Mouse (Mus musculus) neural tube, embryonic 14.5 days (tissue): ENCODE data around the gene A4galt. TPM values are rescaled to one million over a fixed set of nuclear protein-coding genes. Genes with fewer than 3 reads are reported as not detected.

Source experiments
- ATAC-seq: fragments of 200-750 bp; cut with Nextera tagmentation; 2 replicates; pipeline ENCODE4 v1.8.0; 2017; ENCODE audit warnings: low read depth, mild to moderate bottlenecking, moderate TSS enrichment, moderate library complexity
- H3K27ac ChIP-seq: fragments of 300-500 bp; sonication (generic); 2 replicates; pipeline ENCODE4 v1.5.1; 2014; ENCODE audit warnings: low read depth, mild to moderate bottlenecking, control low read depth, low read length, moderate library complexity, mixed read lengths
- H3K27me3 ChIP-seq: fragments of 300-500 bp; sonication (generic); 2 replicates; pipeline ENCODE4 v1.6.1; 2014; ENCODE audit warnings: low read length; ENCODE audit not compliant: control insufficient read depth, insufficient read depth
- H3K36me3 ChIP-seq: fragments of 300-500 bp; sonication (generic); 2 replicates; pipeline ENCODE4 v1.6.1; 2014; ENCODE audit warnings: low read length, mixed read lengths; ENCODE audit not compliant: control insufficient read depth, insufficient read depth
- H3K4me1 ChIP-seq: fragments of 300-500 bp; sonication (generic); 2 replicates; pipeline ENCODE4 v1.6.1; 2014; ENCODE audit warnings: low read length; ENCODE audit not compliant: control insufficient read depth, insufficient read depth
- H3K4me2 ChIP-seq: fragments of 300-500 bp; sonication (generic); 2 replicates; pipeline ENCODE4 v1.6.1; 2014; ENCODE audit warnings: mild to moderate bottlenecking, low read depth, low read length, control low read depth
- H3K4me3 ChIP-seq: fragments of 300-500 bp; sonication (generic); 2 replicates; pipeline ENCODE4 v1.5.1; 2014; ENCODE audit warnings: low read depth, low read length, control low read depth, mixed read lengths
- H3K9ac ChIP-seq: fragments of 300-500 bp; sonication (generic); replicated peaks from 2 replicates; pipeline ENCODE4 v1.6.1; 2014; ENCODE audit warnings: low read depth, mild to moderate bottlenecking, control low read depth, low read length, mixed read lengths
- H3K9me3 ChIP-seq: fragments of 300-500 bp; sonication (generic); 2 replicates; pipeline ENCODE4 v1.6.1; 2016; ENCODE audit warnings: low read length; ENCODE audit not compliant: control insufficient read depth
- whole genome bisulfite sequencing: fragments of 180-500 bp; shearing (Covaris S2); extraction: QIAGEN DNeasy Blood & Tissue Kit; methylation state at CpG from one replicate; pipeline ENCODE4 v1.1.7; 2014; 5-methylcytosine and 5-hydroxymethylcytosine counted together
- polyA plus RNA-seq: library from polyadenylated mRNA; unstranded; fragments of >200 nt; fragmentation: Nextera tagmentation; extraction: Ambion mirVana; gene quantifications from 2 replicates; pipeline ENCODE4 v1.2.1, GENCODE M21; 2014

Gene A4galt
- polyA plus RNA-seq, 1 experiment from 2014 or later: 0.91 TPM

- Histone ChIP-seq H3K27ac (no peak overlapping the region), H3K36me3 (no peaks in the 10 kb centered on the region), H3K4me1 (no peaks in the 10 kb centered on the region), H3K4me2 (no peak overlapping the region), H3K9me3 (no peaks in the 10 kb centered on the region), H3K4me3 (no peak overlapping the region), H3K9ac (no peak overlapping the region), H3K27me3 (no peaks in the 10 kb centered on the region)
- ATAC-seq: no peak
- WGBS: 87% methylated on average over 8 of the region's 8 CpGs
These were observed 42.4 kb upstream of the A4galt start for GRCm38 (mm10) chr15:83293706-83294645.

- no peak for ATAC-seq
- no peak overlapping the region for H3K27ac ChIP-seq
- H3K4me2 ChIP-seq: no peak overlapping the region
- no peak overlapping the region for H3K9ac ChIP-seq
- no peaks in the 10 kb centered on the region for H3K36me3 ChIP-seq
- H3K27me3 ChIP-seq: no peaks in the 10 kb centered on the region
- H3K9me3 ChIP-seq: no peaks in the 10 kb centered on the region
- H3K4me1 ChIP-seq: no peaks in the 10 kb centered on the region
- H3K4me3 ChIP-seq: no peak overlapping the region
- WGBS: 86% methylated on average over 6 of the region's 6 CpGs
These were observed 41.6 kb upstream of the A4galt start for GRCm38 (mm10) chr15:83293144-83293543.

DNA sequence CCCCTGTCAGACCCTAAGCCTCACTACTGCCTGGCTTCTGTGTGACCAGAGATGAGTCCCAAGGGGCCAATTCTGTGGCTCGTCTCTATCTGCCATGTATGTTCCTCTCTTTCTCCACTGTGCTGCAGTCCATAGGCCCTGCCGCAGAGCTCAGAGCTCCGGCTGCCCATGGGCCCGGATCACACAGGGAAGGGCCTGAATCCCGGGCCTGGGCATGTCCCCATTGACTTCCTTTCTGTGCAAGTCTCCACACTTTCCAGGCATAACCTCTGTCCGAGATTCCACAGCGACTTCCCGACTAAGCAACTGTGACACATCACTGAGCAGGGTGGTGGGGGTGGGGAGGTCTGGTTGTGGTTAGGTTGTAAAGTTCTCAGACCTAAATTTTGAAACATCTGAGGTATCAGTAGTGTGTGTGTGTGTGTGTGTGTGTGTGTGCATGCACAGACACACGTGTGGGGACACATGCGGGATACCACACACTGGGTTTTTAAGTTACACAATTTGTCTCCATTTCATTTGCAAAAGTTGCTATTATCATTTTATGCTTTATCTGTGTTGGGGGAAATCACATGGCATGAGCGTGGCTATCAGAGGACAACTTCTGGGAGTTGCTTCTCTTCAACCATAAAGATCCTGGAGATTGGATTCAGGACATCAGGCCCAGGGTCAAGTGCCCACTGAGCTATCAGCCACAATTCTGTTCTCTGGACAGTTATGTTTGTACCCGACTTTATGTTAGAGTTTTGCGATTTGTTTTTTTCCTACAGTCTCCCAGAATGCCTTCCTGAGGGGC lies 40.9 kb upstream of the A4galt start:
- Histone ChIP-seq H3K9me3 (no peaks in the 10 kb centered on the region), H3K4me3 (no peak overlapping the region), H3K4me2 (no peak overlapping the region), H3K27me3 (no peaks in the 10 kb centered on the region), H3K4me1 (no peaks in the 10 kb centered on the region), H3K9ac (no peak overlapping the region), H3K27ac (no peak overlapping the region), H3K36me3 (no peaks in the 10 kb centered on the region)
- WGBS: 81% methylated on average over 13 of the region's 13 CpGs
- ATAC-seq: no peak

- H3K4me3 ChIP-seq: no peak overlapping the region
- H3K9ac ChIP-seq: no peak overlapping the region
- no peaks in the 10 kb centered on the region for H3K36me3 ChIP-seq
- ATAC-seq: no peak
- no peak overlapping the region for H3K27ac ChIP-seq
- no peaks in the 10 kb centered on the region for H3K4me1 ChIP-seq
- H3K4me2 ChIP-seq: no peak overlapping the region
- WGBS: 85% methylated on average over 2 of the region's 2 CpGs
- H3K27me3 ChIP-seq: no peaks in the 10 kb centered on the region
- H3K9me3 ChIP-seq: no peaks in the 10 kb centered on the region
These were observed 39.3 kb upstream of the A4galt start for GRCm38 (mm10) chr15:83290899-83291298.

DNA sequence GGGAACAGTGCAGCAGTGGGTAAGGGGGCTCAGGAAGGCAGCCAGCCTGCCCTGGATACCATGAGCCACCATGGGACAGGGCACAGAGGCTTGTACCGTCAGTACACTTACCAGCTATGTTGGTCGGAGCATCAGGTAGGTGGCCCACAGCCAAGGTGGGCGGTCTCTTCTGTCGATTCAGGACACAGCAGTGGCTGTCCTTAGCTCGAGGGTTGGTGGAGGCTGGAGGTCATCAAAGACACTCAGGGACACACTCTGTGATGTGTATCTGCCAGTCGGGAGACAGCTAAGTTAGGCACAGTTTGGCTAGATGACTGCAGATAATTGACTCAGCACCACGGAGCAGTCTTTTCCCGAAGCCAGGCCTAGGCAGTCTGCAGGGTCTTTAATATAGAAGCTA lies 33.3 kb upstream of the A4galt start:
- ATAC-seq: no peak
- Histone ChIP-seq H3K36me3 (no peaks in the 10 kb centered on the region), H3K4me3 (no peak overlapping the region), H3K9me3 (no peaks in the 10 kb centered on the region), H3K27ac (no peak overlapping the region), H3K27me3 (no peaks in the 10 kb centered on the region), H3K4me1 (no peaks in the 10 kb centered on the region), H3K9ac (no peak overlapping the region), H3K4me2 (no peak overlapping the region)
- 83% methylated on average over 8 of the region's 8 CpGs for WGBS

- WGBS: 68% methylated on average over 5 of the region's 5 CpGs
- no peaks in the 10 kb centered on the region for H3K27me3 ChIP-seq
- ATAC-seq: no peak
- H3K9me3 ChIP-seq: no peaks in the 10 kb centered on the region
- H3K27ac ChIP-seq: no peak overlapping the region
- H3K4me1 ChIP-seq: no peaks in the 10 kb centered on the region
- H3K9ac ChIP-seq: no peak overlapping the region
- H3K36me3 ChIP-seq: no peaks in the 10 kb centered on the region
- no peak overlapping the region for H3K4me2 ChIP-seq
- no peak overlapping the region for H3K4me3 ChIP-seq
These were observed 30.8 kb upstream of the A4galt start for GRCm38 (mm10) chr15:83282397-83282796.

- no peaks in the 10 kb centered on the region for H3K9me3 ChIP-seq
- H3K4me3 ChIP-seq: no peak overlapping the region
- no peaks in the 10 kb centered on the region for H3K27me3 ChIP-seq
- no peak for ATAC-seq
- WGBS: 71% methylated on average over 11 of the region's 11 CpGs
- H3K27ac ChIP-seq: no peak overlapping the region
- H3K4me1 ChIP-seq: no peaks in the 10 kb centered on the region
- H3K4me2 ChIP-seq: no peak overlapping the region
- no peak overlapping the region for H3K9ac ChIP-seq
- no peaks in the 10 kb centered on the region for H3K36me3 ChIP-seq
These were observed 29.7 kb upstream of the A4galt start for GRCm38 (mm10) chr15:83281303-83281702.

GRCm38 (mm10) chr15:83278579-83278978 lies 27.0 kb upstream of the A4galt start:
- Histone ChIP-seq H3K9me3 (no peaks in the 10 kb centered on the region), H3K9ac (no peak overlapping the region), H3K27me3 (no peaks in the 10 kb centered on the region), H3K4me2 (no peak overlapping the region), H3K4me1 (no peaks in the 10 kb centered on the region), H3K36me3 (no peaks in the 10 kb centered on the region), H3K27ac (no peak overlapping the region), H3K4me3 (no peak overlapping the region)
- no peak for ATAC-seq
- WGBS: 88% methylated on average over 5 of the region's 5 CpGs

DNA sequence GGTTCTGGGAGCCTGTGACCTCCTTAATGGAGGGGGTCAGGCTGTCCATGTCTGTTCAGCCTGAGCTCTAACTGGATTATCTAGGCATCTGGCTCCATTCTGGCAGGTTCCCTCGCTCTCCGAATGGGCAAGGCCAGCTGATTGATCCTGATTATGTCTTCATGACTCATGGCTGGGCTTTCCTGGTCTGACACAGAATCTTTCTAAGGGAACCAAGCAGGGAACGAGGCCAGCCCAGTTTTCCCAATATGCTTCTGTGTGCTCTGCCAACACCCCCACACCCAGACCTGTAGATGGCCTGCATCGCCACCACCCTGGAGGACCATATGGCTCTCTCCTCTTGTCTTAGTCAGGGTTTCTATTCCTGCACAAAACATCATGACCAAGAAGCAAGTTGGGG lies 25.9 kb upstream of the A4galt start:
- 89% methylated on average over 4 of the region's 4 CpGs for WGBS
- H3K36me3 ChIP-seq: no peaks in the 10 kb centered on the region
- no peaks in the 10 kb centered on the region for H3K27me3 ChIP-seq
- H3K27ac ChIP-seq: no peak overlapping the region
- no peaks in the 10 kb centered on the region for H3K4me1 ChIP-seq
- H3K9ac ChIP-seq: no peak overlapping the region
- no peak for ATAC-seq
- H3K9me3 ChIP-seq: no peaks in the 10 kb centered on the region
- no peak overlapping the region for H3K4me2 ChIP-seq
- H3K4me3 ChIP-seq: no peak overlapping the region
